Mouse (Mus musculus) kidney, postnatal 4 days (tissue): ENCODE results near the gene F11r.

Source experiments
- DNase-seq, 2 experiments: peaks; one replicate each; pipeline ENCODE4 v3.0.0; 2021; ENCODE audit warnings: mixed read lengths in 2 of 2

F11r gene

GRCm38 (mm10) chr1:171473506-171473905 is 36.2 kb downstream of the F11r start:
- DNase-seq: no peak

- DNase-seq: no peak
Measured at GRCm38 (mm10) chr1:171473920-171474640, 36.7 kb downstream of the F11r start.

GRCm38 (mm10) chr1:171477123-171477522 is 39.8 kb downstream of the F11r start:
- DNase-seq: no peak

GRCm38 (mm10) chr1:171477758-171478545 is 40.6 kb downstream of the F11r start:
- peak; percentile 18 to 55 for DNase-seq

- peak; percentile 85 to 86 for DNase-seq
Measured at GRCm38 (mm10) chr1:171478968-171479367, 41.6 kb downstream of the F11r start.

- no peak for DNase-seq
Measured at GRCm38 (mm10) chr1:171494241-171494640, 56.9 kb downstream of the F11r start.

GRCm38 (mm10) chr1:171495371-171495770 is 58.0 kb downstream of the F11r start:
- DNase-seq: no peak

- no peak for DNase-seq
Measured at GRCm38 (mm10) chr1:171499856-171500255, 62.5 kb downstream of the F11r start.

GRCm38 (mm10) chr1:171501016-171501610 is 63.8 kb downstream of the F11r start:
- no peak for DNase-seq

GRCm38 (mm10) chr1:171501636-171502080 is 64.3 kb downstream of the F11r start:
- peak; percentile 36 to 56 for DNase-seq

- DNase-seq: peak; percentile 54 to 72
Measured at GRCm38 (mm10) chr1:171502388-171503249, 65.3 kb downstream of the F11r start.

GRCm38 (mm10) chr1:171503250-171503591 is 65.9 kb downstream of the F11r start, which contains the start of gene Alyref2:
Alyref2 (plus strand) TSS chr1:171503478.
- DNase-seq: peak; percentile 95 to 97

- peak; percentile 66 to 78 for DNase-seq
Measured at GRCm38 (mm10) chr1:171503592-171504291, 66.4 kb downstream of the F11r start.

GRCm38 (mm10) chr1:171504586-171504985 is 67.3 kb downstream of the F11r start:
- DNase-seq: no peak

- DNase-seq: no peak
Measured at GRCm38 (mm10) chr1:171513234-171513633, 75.9 kb downstream of the F11r start.

- no peak for DNase-seq
Measured at GRCm38 (mm10) chr1:171513760-171514159, 76.4 kb downstream of the F11r start.
